Mouse (Mus musculus): ENCODE measurements around the gene Dnmt3l. TPM values are rescaled to one million over a fixed set of nuclear protein-coding genes. Genes with fewer than 3 reads are reported as not detected.
A peak's percentile ranks its signal among the peaks of the same experiment; 100 is the strongest.

Gene Dnmt3l
- under 1 TPM in 1 of 2 experiments, not detected in 1; 0.54 TPM for total RNA-seq (2021)
- long read RNA-seq, experiment 1, result 0 reads
- long read RNA-seq, experiment 2, result 0 reads

DNA sequence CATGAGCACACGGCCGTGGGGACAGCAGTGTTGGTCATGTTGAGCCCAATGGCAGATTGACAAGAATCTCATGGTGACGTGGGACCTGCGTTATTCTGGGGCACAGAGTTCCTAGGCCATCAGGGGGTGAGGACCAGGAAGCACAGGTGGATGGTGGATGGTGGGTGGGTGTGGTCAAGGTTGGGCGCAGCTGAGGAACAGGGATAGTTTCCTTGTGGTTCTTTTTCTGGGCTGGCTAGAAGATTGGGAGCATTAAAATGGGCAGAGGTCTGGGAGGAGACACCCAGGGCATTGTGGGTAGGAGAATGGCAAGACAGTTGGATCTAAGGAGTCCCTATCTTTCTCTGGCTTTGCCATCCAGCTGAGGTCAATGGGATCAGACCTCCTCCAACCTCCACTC, at the start of gene Dnmt3l:
TSS of gene Dnmt3l (plus strand) at position 301 of the 400 bp plus-strand sequence.
- no peak for TF ChIP-seq CTCF (IDR thresholded peaks at IDR 0.05)

DNA sequence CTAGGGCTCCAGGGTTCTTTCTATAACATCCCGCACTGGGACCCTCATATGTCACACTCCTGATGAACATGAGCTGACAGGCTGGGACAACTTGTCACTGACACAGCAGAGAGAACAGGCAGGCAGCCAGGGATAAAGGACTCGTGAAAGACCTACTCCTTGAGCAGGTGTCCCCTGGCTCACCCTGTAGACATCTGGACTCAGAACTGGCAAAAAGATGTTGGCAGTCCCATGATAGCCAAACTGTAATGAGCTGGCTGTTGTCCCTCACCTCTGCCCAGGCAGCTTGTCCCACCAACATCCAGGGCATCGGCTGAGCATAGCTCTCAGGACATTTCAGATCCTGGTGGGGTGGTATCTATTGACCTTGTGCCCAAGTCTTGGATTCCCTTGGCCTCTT, 46.1 kb upstream of the Dnmt3l start:
- no peak for TF ChIP-seq CTCF (IDR thresholded peaks at IDR 0.05)
- no peak for DNase-seq (ENCODE audit: extremely low spot score in 1 of 2, low spot score in 2 of 2)
- intact Hi-C loops (cut with DNase I), result no loop called here

More for the DNA sequence above, at the start of gene Dnmt3l:
- H3K27ac ChIP-seq, result no peak within 1 kb of the TSS
- DNase-seq (ENCODE audit: extremely low spot score in 1 of 2, low spot score in 2 of 2), result no peak
- H3K4me3 ChIP-seq, result no peak within 1 kb of the TSS
- intact Hi-C loops (cut with DNase I), result no loop called here

DNA sequence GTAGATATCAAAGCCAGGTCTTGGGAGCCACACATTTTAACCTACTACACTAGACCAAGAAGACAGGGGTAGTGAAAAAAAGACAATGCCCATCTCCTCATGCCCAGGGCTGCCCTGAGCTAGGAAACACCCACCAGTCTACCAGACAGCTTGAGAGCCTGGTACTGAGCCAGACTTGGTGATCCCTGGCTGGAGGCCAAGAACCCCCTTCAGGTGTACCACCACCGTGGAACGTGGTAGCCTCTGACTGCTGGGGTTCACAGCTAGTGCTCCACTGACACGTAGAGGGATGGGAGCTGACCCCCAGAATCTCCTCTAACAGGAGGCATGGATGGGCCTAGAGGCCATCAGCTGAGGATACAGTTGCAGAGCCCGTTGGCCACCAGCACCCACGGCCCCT, 41.5 kb upstream of the Dnmt3l start:
- Histone ChIP-seq H3K4me3 (no peak overlapping the region), H3K27ac (no peak overlapping the region)
- DNase-seq (ENCODE audit: extremely low spot score in 1 of 2, low spot score in 2 of 2), result no peak
- no peak for TF ChIP-seq CTCF (IDR thresholded peaks at IDR 0.05)
- intact Hi-C loops (cut with DNase I), result loop anchor here (10.0 kb wide), 2 partner anchors 375 to 385 kb away; partner anchors contain the start of gene Ube2g2

More for the DNA sequence above, 46.1 kb upstream of the Dnmt3l start:
- Histone ChIP-seq H3K4me3 (no peak overlapping the region), H3K27ac (no peak overlapping the region)

DNA sequence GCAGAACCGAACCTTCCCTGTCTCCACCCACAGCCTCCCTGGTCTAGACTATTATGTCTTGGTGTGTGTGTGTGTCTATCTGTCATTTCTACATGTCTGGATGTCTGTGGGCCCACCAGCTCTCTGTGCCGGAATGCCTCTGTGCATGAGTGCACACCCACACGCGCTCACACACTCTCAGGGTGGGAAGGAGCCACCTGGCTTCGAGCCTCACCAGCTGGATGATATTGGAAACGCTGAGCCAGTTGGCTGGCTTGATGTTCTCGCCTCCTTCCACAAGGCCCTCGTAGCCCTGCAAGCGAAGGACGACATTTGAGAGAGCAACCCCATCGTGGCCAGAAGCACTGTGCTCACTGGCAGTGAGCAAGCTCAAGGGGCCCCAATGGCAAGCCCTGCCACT, 40.0 kb upstream of the Dnmt3l start:
- Histone ChIP-seq H3K27ac (peak overlapping the region; percentile 88), H3K4me3 (no peak overlapping the region)
- intact Hi-C loops (cut with DNase I), result loop anchor here (10.0 kb wide), 2 partner anchors 377 to 383 kb away; partner anchors contain the start of gene Ube2g2
- peak; percentile 83 to 86 for DNase-seq (ENCODE audit: extremely low spot score in 1 of 2, low spot score in 2 of 2)
- TF ChIP-seq CTCF (IDR thresholded peaks at IDR 0.05), result no peak

DNA sequence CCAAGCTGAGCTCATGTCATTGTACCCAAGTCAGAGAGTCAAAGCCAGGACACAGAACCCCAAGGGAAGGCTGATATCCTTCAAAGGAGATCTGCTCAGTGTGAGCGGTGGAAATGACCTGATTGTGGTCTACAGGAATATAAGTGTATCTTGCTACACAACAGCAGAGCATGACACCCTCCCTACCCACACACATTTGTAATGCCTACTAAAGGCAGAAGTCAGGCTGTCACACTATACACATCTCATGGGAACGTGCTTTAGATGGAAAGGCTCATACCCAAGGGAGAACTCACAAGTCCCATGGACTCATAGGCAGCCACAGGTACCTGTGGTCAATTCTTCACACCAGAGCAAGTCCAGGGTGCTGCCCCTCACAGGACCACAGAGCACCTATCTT, 39.4 kb upstream of the Dnmt3l start:
- peak overlapping the region; percentile 70 for H3K27ac ChIP-seq

DNA sequence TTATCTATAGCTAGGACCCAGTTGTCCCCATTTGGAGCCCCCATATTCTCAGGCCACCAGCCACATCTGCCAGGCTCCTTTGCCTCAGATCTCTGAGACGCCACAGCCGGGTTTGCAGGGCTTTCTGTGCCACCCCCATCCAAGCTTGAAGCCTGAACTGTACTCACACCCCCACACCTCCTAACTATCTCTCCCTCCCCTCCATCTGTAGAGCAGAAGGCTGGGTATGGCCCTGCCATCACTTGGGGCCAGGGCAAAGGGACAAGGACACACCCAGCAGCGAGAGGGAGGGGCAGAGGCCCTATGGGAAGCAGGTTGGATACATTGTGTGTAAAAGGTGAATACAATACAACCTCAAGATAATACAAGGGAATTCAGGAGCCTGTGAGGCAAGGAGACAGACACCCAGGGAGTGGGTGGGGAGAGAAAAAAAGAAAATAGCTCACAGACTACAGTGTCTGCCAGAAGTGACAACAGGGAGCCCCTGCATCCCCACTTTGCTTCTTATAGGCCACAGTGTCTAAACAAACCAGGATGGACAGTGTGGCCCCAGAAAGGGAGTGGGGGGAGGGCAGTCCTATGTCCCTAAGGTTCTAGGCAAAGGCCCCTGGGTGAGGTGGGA, 37.2 kb upstream of the Dnmt3l start:
- peak in 1 of 2 experiments; percentile 52 for DNase-seq (ENCODE audit: extremely low spot score in 1 of 2, low spot score in 2 of 2)
- TF ChIP-seq CTCF (IDR thresholded peaks at IDR 0.05), result no peak
- intact Hi-C loops (cut with DNase I), result loop anchor here (10.0 kb wide), 2 partner anchors 380 kb away; partner anchors contain the start of gene Ube2g2
- Histone ChIP-seq H3K27ac (peak overlapping the region; percentile 76), H3K4me3 (no peak overlapping the region)

More for the DNA sequence above, 39.4 kb upstream of the Dnmt3l start:
- peak in 1 of 2 experiments; percentile 16 for DNase-seq (ENCODE audit: extremely low spot score in 1 of 2, low spot score in 2 of 2)
- no peak for TF ChIP-seq CTCF (IDR thresholded peaks at IDR 0.05)
- H3K4me3 ChIP-seq, result no peak overlapping the region
- intact Hi-C loops (cut with DNase I), result loop anchor here (10.0 kb wide), 2 partner anchors 378 to 382 kb away; partner anchors contain the start of gene Ube2g2

DNA sequence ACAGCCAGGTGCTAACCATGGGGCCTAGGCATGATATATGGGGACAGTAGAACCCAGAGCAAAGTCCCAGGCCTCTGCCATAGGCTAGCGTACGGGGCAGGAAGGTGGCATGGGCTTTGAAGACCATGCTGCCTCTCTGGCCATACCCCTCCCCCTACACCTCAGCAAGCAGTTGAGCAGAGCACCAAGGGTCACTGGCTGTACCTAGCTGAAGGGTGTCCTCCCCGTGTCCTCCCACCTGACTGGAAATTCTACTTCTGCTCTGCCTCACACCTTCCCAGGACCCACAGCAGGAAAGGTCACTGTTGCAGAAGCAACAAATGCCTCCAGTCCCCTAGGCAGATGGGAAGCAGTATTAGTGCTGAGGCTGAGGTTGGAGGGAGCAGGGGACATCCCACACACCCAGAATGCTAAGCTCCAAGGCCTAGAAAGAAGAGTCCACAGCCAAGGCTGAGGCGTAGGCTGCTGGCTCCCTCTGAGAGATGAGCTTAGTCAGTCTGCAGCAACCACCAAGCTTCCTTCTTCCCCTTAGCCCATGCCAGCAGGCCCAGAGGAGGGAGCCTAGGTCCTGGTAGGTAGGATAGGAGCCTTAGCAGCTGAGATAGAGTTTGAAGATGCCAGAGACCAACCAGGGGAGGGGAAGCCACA, 35.8 kb upstream of the Dnmt3l start:
- H3K4me3 ChIP-seq, result no peak overlapping the region
- intact Hi-C loops (cut with DNase I), result loop anchor here (10.0 kb wide), 2 partner anchors 379 to 381 kb away; partner anchors contain the start of gene Ube2g2
- DNase-seq (ENCODE audit: extremely low spot score in 1 of 2, low spot score in 2 of 2), result peak; percentile 14 to 32
- no peak for TF ChIP-seq CTCF (IDR thresholded peaks at IDR 0.05)
- peak overlapping the region; percentile 76 for H3K27ac ChIP-seq

DNA sequence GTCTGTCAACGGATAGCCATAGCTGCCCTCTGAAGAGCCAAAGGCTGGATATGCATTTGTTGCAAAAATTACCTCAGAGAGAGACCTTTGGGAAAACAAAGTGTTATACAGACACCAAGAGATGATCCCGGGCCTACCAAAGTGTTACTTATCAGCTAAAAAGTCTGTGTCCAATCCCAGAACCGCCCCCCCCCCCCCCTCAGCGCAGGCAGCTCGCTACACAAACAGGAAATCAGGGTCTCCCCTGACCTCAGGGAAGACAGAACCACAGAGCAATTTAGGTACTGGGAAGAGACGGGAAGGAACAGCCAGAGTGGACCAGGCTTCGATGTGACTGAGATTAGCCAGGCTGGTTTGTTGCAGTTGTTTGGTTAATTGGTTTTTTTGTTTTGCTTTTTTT, 34.5 kb upstream of the Dnmt3l start:
- TF ChIP-seq CTCF (IDR thresholded peaks at IDR 0.05), result no peak
- no peak for DNase-seq (ENCODE audit: extremely low spot score in 1 of 2, low spot score in 2 of 2)
- intact Hi-C loops (cut with DNase I), result loop anchor here (10.0 kb wide), 2 partner anchors 378 to 382 kb away; partner anchors contain the start of gene Ube2g2
- H3K27ac ChIP-seq, result no peak overlapping the region; the same call in 1 of the 2 replicates
- no peak overlapping the region for H3K4me3 ChIP-seq

DNA sequence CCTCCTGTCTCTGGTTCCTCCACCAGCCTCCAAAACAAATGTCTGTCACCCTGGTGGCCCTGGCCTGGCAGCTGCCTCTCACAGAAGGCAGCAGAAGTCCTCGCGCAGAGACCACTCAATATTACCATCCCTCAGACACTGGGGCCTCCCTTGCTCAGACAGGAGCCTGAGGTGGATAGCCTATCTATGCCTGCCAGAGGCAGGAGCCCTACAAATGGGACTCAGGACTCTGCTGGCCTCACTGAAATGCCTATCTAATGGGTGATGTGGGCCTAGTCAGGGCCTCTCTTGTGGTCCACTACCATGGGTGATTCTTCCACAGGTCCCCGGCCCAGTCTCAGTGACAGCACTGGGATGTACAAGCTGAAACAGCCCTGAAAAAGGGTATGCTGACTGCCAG, 33.6 kb upstream of the Dnmt3l start:
- Histone ChIP-seq H3K4me3 (peak overlapping the region; percentile 85), H3K27ac (peak overlapping the region; percentile 99; the same call in 1 of the 2 replicates)
- DNase-seq (ENCODE audit: extremely low spot score in 1 of 2, low spot score in 2 of 2), result no peak
- intact Hi-C loops (cut with DNase I), result loop anchor here (2.0 to 10.0 kb wide), 3 partner anchors 23 to 383 kb away; partner anchors contain the start of gene Ube2g2
- no peak for TF ChIP-seq CTCF (IDR thresholded peaks at IDR 0.05)

DNA sequence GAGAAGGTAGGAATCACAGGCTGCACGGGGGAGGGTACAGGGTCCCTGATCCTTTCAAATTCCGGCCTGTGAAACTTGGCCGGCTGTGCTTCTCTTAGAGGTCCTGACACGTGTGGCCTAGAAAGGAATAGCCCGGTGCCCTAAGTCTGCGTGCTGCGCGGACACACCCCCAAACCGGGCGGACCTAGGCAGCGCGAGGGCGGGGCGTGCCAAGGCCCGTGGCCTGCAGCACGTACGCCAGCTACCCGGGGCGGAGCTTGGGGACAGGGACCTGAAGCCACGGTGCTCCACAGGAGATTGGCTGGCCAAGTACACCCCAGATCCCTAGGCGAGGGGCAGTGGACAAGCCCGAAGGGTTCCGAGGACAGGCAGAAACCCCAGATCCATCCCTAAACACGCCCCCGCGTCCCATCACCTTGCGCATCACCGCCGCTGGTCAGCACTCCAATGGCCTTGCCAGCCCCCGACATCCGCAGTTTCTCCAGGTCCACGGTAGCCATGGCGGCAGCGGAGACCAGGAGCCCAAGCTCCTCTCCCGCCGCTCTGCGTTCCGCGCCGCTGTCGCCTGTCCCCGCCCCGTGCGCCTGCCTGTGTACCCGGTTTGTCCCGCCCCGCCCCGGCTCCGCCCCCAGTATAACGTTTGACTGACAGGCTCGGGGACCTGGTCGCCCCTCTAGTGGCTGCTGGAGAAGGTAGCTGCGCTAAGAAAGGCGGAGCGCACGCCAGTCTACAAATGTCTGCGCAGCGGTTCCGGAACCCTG, 32.4 kb upstream of the Dnmt3l start:
- DNase-seq (ENCODE audit: extremely low spot score in 1 of 2, low spot score in 2 of 2), result peak; percentile 93
- peak overlapping the region; percentile 85 for H3K4me3 ChIP-seq
- intact Hi-C loops (cut with DNase I), result loop anchor here (2.0 to 10.0 kb wide), 3 partner anchors 25 to 385 kb away; partner anchors contain the start of gene Ube2g2
- peak; percentile 77 for TF ChIP-seq CTCF (IDR thresholded peaks at IDR 0.05)
- H3K27ac ChIP-seq, result peak overlapping the region; percentile 99

DNA sequence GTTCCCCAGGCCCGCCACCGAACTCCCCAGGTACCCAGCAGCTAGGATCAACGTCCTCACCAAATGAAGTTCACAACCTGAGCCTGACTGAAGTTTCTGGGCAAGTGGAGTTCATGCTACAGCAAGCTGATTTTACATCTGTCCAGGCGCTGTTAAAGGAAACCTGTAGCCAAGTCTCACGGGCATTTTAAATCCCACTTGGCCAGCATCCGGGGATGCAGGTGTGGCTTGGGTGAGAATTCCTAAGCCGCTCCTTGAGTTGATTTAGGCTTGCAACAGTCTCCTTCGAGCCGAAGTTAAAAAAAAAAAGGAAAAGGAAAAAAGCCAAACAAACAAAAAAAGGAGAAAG, 31.8 kb upstream of the Dnmt3l start, which contains the start of gene Pfkl:
TSS of gene Pfkl (minus strand) at position 139 of the 349 bp plus-strand sequence.
- Histone ChIP-seq H3K4me3 (peak within 1 kb of the TSS; percentile 85), H3K27ac (peak within 1 kb of the TSS; percentile 99)
- intact Hi-C loops (cut with DNase I), result loop anchor here (2.0 to 10.0 kb wide), 3 partner anchors 25 to 385 kb away; partner anchors contain the start of gene Ube2g2
- no peak for TF ChIP-seq CTCF (IDR thresholded peaks at IDR 0.05)
- DNase-seq (ENCODE audit: extremely low spot score in 1 of 2, low spot score in 2 of 2), result no peak

All from left cerebral cortex, adult 2 months (tissue).